Mouse (Mus musculus) cerebellum, postnatal 4 days (tissue): ENCODE data around the gene Rfc2.

Experiments
- DNase-seq, 2 experiments: peaks; one replicate each; pipeline ENCODE4 v3.0.0; 2022; ENCODE audit warnings: low spot score in 2 of 2, mixed read lengths in 1 of 2

The Rfc2 gene

DNA sequence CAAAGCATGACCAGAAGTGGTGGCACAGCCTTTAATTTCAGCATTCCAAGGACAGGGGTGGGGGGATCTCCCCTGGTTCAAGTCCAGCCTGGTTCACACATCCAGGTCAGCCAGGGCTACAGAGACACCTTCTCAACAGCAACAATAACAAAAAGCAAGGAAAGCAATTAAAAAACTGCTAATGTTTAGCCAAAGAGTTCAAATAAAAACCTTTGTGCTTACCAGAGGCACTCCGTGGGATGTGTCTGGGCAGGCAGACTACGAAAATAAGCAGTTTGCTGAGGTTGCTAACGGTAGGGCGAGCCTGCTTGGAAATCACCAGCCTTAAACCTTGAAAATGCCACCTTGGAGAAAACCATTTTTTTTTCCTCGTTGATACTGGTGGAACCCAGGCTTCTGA, at the start of gene Rfc2:
Gene Rfc2 (plus strand): TSS at position 221 of the 400 bp plus-strand sequence.
- DNase-seq = no peak

DNA sequence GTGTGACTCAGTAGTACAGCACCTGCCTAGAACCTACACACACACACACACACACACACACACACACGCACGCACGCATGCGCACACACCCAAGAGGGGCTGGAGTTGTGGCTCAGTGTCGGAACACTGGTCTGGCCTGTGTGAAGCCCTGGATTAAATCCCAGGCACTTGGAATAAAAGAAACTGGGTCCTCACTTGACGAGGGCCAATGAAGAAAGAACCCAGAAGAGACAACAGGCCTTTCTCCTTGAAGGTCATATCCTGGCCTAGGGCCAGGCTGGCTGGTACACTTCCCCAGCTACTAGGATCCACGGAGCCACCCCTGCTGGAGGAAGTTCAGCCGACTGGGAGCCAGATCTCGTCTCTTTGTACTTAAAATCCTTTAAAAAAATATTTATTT, 49.6 kb upstream of the Rfc2 start:
- DNase-seq = peak in 1 of 2 experiments; percentile 47

- DNase-seq = no peak
Observed at GRCm38 (mm10) chr5:134532417-134532816, 48.7 kb upstream of the Rfc2 start.

GRCm38 (mm10) chr5:134536036-134536435, 45.1 kb upstream of the Rfc2 start:
- DNase-seq = no peak

DNA sequence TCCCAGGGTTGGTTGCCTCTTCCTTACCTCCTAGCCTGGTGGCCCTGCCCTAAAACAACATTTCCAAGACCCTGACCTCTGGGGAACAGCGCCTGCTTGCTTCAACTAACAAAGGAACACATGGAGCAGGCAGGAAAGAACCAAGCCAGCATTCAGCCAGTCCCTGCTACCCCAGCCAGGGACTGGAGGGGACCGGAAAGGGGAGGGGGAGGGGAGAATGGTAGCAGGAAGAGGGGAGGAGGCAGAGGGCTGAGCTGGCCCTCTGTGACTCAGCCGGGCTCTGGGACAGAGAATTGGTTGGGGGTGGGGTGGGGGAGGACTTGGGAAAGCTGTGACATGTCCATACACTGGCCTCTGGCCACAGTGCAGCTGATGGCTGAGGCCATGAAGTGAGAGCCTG, 41.3 kb upstream of the Rfc2 start:
- peak in 1 of 2 experiments; percentile 54 for DNase-seq

GRCm38 (mm10) chr5:134540881-134541280, 40.3 kb upstream of the Rfc2 start:
- no peak for DNase-seq

GRCm38 (mm10) chr5:134541640-134542039, 39.5 kb upstream of the Rfc2 start:
- no peak for DNase-seq

GRCm38 (mm10) chr5:134544516-134545241, 36.5 kb upstream of the Rfc2 start:
- no peak for DNase-seq

DNA sequence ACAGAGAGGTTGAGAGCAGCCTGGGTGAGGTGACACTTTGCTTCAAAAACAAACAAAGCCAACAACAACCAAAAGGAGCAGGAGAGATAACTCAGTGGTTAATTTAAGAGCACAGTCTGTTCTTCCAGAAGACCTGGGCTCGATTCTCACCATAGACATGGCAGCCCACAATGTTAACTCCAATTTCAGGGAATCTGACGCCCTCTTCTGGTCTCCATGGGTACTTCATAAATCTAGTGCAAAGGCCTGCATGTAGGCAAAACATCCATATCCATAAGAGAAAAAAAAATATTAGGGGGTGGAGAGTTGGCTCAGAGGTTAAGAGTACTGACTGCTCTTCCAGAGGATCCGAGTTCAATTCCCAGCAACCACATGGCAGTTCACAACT, 35.9 kb upstream of the Rfc2 start:
- DNase-seq = no peak

DNA sequence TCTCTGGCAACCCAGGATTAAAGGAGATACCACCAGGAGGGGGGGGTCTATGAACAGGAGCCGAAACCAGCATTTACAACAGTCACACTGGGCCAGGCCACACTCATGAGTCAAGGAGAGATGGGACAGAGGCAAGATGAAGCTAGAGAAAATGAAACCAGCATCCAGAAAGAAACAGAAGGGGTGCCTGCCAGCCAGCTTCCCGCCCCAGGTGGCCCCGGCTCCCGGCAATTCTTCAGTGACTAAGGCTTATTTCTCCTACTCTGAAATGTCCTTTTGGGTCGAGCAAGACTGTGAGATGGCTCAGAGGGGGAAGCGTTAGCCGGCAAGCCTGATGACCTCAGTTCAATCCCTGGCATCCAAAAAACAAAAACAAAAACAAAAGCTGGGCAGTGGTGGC, 34.4 kb upstream of the Rfc2 start:
- no peak for DNase-seq

DNA sequence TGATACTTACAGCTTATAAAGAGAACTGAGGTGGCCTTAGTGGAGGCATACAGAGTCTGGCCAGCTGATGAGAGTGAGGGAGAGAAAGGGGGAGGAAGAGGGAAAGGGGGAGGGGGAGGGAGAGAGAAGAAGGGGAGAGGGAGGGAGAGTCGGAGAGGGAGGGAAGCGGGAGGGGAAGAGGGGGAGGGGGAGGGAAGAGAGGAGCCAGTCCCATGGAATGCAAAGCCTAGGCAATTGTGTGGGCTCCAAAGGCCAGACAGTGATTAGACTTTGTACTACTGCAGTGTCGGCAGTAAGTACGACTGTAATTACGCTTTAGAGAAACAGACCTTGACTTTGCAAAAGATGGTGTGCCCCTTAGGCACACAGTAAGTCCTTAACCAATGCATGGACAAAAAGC, 32.9 kb upstream of the Rfc2 start:
- DNase-seq = no peak

- no peak for DNase-seq
Observed at GRCm38 (mm10) chr5:134549640-134550168, 31.5 kb upstream of the Rfc2 start.

- no peak for DNase-seq
Observed at GRCm38 (mm10) chr5:134550836-134551232, 30.3 kb upstream of the Rfc2 start.

GRCm38 (mm10) chr5:134551233-134552109, 29.7 kb upstream of the Rfc2 start:
- peak in 1 of 2 experiments; percentile 75 for DNase-seq

- DNase-seq = peak; percentile 98 to 100
Observed at GRCm38 (mm10) chr5:134552110-134552972, 28.8 kb upstream of the Rfc2 start, which contains the start of gene Clip2. Gene Clip2 (minus strand): TSS chr5:134552434.

DNA sequence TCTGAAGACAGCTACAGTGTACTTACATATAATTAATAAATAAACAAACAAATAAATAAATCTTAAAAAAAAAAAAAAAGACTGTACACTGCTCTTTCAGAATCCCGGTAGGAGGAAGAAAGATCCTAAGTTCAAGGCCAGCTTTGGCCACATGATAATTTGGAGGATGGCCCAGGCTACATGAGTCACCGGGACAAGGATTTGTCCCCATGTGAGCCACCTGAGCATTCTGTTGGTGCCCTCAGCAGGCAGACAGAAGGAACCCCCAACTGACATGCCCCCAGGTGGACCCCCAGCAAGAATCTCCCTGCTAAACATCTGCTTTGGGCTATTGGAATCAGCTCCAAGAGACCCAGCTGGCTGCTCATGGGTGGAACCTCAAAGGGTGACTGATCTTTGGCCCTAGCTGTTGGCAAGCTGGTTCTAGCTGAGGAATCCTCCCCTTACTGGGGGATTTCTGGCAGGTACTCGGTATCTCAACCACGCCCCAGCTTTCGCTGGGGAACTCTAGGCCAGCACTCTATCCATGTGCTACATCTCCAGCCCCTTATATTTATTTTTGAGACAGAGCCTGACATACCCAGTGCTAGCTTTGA, 27.1 kb upstream of the Rfc2 start:
- no peak for DNase-seq

DNA sequence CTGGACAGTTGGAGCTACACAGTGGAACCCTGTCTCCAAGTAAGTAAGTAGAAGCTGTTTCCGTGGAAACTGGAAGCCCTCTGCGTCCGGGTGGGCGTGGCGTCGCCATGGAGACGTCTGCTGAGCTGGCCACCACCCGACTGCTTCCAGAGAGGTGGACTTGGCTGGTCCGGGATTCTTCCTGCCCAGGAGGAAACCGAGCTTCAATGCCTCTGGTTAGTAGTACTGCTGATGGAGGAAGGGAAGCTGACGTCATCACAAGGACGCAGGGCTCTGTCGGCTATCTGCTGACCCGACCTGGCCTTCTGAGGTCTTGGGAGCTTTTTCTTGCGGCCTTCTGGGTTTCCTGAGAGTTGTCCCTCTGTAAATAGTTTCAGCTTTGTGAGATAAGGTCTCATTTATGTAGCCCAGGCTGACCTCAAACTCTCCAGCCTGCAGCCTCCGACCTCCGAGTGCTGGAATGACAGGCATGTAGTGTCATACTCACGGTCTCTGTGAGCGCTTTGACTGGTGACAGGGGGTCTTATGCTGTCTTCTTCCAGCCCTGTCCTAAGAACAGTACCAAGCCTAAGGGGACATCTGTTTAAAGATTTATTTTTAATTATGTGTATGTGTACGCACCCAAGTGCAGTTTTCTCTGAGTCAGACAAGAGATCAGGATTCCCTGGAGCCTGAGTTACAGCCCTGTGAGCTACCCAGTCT, 25.6 kb upstream of the Rfc2 start:
- DNase-seq = peak in 1 of 2 experiments; percentile 68

DNA sequence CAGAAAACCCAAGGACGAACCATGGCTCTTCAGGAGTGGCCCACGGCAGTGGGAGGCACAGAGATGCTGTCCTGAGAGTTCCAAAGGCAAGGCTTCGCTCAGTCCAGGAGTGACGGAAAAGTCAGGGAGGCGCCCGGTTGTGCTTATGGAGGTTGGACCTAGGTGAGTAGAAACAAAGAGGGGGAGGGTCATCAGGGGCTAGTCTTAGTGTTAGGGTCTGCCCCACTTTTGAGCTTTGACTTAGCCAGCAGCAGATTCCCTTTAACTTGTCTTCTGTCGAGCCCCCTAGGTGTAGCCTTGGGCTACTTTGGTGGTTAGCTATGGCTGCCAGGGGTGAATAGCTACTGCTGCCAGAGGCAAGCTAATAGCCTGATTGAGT, 21.1 kb upstream of the Rfc2 start, which contains the start of gene Syna:
Gene Syna (minus strand): TSS at position 101 of the 379 bp plus-strand sequence.
- no peak for DNase-seq

DNA sequence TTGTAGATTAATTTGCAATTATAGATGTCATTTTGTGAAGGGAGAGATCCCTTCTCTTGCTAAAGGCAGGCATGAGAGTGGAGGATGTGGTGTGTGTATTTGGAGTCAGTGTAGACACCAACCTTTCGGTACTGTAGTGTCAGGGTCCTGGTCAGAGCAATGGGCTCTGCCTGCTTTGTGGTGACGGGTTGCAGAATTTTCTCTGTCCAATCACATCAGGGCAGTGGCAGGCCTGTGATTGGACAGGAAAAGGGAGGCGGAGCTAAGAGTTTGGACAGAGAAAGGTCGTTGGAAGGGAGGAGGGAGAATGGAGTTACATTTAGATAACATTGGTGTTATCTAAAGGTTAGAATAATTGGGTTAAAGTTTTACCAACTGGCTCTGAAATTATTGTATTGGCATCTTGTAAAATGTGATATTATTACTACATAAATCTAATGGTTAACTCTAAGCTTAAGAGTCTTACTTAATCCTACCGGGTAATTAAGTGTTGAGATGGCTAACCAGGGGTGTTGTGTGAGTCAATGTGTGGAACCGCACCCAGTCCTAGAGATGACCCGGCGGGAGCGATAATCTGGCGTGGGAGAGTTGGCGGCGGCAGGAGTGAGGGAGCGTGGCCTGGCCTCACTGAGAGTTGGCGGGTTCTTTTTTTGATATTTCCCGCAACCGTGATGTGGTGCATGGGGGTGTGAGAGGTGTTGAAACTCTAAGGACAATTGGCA, 20.6 kb upstream of the Rfc2 start:
- DNase-seq = no peak

DNA sequence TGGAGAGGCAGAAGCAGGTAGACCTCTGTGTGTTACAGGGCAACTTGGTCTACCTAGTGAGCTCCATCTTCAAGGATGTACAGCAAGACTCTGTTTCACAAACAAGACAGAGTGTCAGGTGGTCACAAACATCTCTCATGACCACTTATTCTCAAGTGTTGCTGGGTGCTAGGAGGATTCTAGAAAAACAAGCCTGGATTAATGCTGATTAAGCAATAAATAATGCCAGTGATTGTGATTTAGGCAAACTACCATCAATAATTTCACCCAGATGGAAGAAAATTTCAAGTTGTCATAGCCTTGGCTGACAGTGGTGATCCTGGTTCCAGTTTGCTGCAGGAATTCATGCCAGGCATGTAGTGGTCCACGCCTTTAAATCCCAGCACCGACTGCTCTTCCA, 16.9 kb upstream of the Rfc2 start:
- no peak for DNase-seq
